Mouse (Mus musculus) limb, embryonic 15.5 days (tissue): ENCODE data around the gene Spp2. TPM values are rescaled to one million over a fixed set of nuclear protein-coding genes. Genes with fewer than 3 reads are reported as not detected.

Source experiments
- ATAC-seq: fragments of 200-750 bp; cut with Nextera tagmentation; 2 replicates; pipeline ENCODE4 v1.8.0; 2017; ENCODE audit warnings: low read depth, moderate TSS enrichment; ENCODE audit not compliant: insufficient number of reproducible peaks, low FRiP score, low TSS enrichment
- H3K27ac ChIP-seq: fragments of 300-500 bp; sonication (generic); 2 replicates; pipeline ENCODE4 v1.5.1; 2015; ENCODE audit warnings: moderate library complexity, mild to moderate bottlenecking, inconsistent platforms
- H3K27me3 ChIP-seq: fragments of 300-500 bp; sonication (generic); 2 replicates; pipeline ENCODE4 v1.6.1; 2015; ENCODE audit warnings: inconsistent platforms
- H3K36me3 ChIP-seq: fragments of 300-500 bp; sonication (generic); 2 replicates; pipeline ENCODE4 v1.6.1; 2015; ENCODE audit warnings: inconsistent platforms
- H3K4me1 ChIP-seq: fragments of 300-500 bp; sonication (generic); 2 replicates; pipeline ENCODE4 v1.6.1; 2015; ENCODE audit warnings: inconsistent platforms
- H3K4me2 ChIP-seq: fragments of 300-500 bp; sonication (generic); 2 replicates; pipeline ENCODE4 v1.6.1; 2015; ENCODE audit warnings: mild to moderate bottlenecking, inconsistent platforms
- H3K4me3 ChIP-seq: fragments of 300-500 bp; sonication (generic); 2 replicates; pipeline ENCODE4 v1.5.1; 2015; ENCODE audit warnings: mild to moderate bottlenecking, inconsistent platforms
- H3K9ac ChIP-seq: fragments of 300-500 bp; sonication (generic); 2 replicates; pipeline ENCODE4 v1.6.1; 2015; ENCODE audit warnings: inconsistent platforms
- H3K9me3 ChIP-seq: fragments of 300-500 bp; sonication (generic); 2 replicates; pipeline ENCODE4 v1.6.1; 2016; ENCODE audit warnings: inconsistent platforms
- WGBS: fragments of 180-500 bp; shearing (Covaris S2); methylation state at CpG from one replicate; pipeline ENCODE4 v1.1.7; 2015; 5-methylcytosine and 5-hydroxymethylcytosine counted together
- polyA plus RNA-seq: library from polyadenylated mRNA; unstranded; fragments of >200 nt; fragmentation: Nextera tagmentation; extraction: Ambion mirVana; gene quantifications from 2 replicates; pipeline ENCODE4 v1.2.1, GENCODE M21; 2015

Gene Spp2
- polyA plus RNA-seq, 1 experiment from 2014 or later = 0.54 TPM

- H3K27ac ChIP-seq = no peak overlapping the region
- no peak overlapping the region for H3K9ac ChIP-seq
- no peaks in the 10 kb centered on the region for H3K36me3 ChIP-seq
- 73% methylated on average over 2 of the region's 2 CpGs for WGBS
- H3K4me1 ChIP-seq = no peaks in the 10 kb centered on the region
- H3K4me3 ChIP-seq = no peak overlapping the region
- H3K27me3 ChIP-seq = no peaks in the 10 kb centered on the region
- no peaks in the 10 kb centered on the region for H3K9me3 ChIP-seq
- no peak overlapping the region for H3K4me2 ChIP-seq
- no peak for ATAC-seq
Measured at GRCm38 (mm10) chr1:88418943-88419342, 12.2 kb downstream of the Spp2 start.

DNA sequence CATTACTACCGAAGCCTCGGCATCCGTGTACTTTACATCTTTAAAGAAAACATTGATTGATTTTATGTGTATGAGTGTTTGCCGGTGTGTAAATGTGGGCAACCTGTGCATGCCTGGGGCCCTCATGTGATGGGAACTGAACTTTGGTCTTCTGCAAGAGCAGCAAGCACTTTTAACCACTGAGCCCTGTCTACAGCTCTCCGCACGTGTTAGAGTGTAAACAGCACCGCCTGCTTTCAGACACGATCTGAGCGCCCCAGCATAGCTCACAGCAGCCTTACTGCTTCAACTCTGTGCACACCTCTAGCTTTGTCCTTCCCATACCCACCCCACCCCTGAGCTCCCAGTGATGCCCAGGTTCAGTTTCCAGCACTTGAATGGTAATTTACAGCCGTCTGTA lies 15.3 kb downstream of the Spp2 start:
- Histone ChIP-seq H3K4me2 (no peak overlapping the region), H3K27ac (peak overlapping the region; percentile 27; the same call in 1 of the 2 replicates), H3K36me3 (no peaks in the 10 kb centered on the region), H3K27me3 (peaks cover 6% of the 10 kb centered on the region; the same call in 1 of the 2 replicates), H3K4me3 (no peak overlapping the region), H3K4me1 (peaks cover 2% of the 10 kb centered on the region; the same call in 1 of the 2 replicates), H3K9me3 (no peaks in the 10 kb centered on the region), H3K9ac (no peak overlapping the region)
- WGBS = 77% methylated on average over 10 of the region's 10 CpGs
- ATAC-seq = no peak

DNA sequence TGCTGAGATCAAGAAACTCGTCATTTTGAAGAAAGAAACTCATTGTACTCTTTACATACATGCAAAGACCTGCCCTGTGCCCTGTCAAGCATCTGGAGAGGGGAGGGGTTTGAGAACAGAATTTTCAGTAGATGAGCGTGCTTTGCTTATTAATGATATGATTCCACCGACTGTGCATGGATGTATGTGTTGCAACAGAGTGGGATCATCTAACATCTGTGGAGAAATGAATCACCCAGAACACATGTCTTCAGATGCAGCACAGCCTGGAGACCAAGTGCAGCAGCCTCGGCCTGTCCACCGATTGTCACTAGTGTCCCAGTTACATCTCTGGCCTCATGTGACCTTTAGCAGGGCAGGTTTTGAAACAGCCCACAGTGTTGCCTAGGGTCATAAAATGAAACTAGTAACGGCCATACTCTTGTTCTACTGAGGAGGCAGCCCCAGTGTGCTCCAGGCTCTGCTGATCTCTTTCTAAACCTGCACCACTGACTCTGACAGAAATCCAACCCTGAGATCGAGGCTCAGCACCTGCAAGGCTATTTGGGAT lies 16.2 kb downstream of the Spp2 start:
- no peak overlapping the region for H3K9ac ChIP-seq
- peaks cover 6% of the 10 kb centered on the region; the same call in 1 of the 2 replicates for H3K27me3 ChIP-seq
- no peak overlapping the region for H3K4me3 ChIP-seq
- no peaks in the 10 kb centered on the region for H3K36me3 ChIP-seq
- no peaks in the 10 kb centered on the region for H3K9me3 ChIP-seq
- no peak for ATAC-seq
- no peak overlapping the region for H3K27ac ChIP-seq
- no peak overlapping the region for H3K4me2 ChIP-seq
- peaks cover 2% of the 10 kb centered on the region; the same call in 1 of the 2 replicates for H3K4me1 ChIP-seq
- WGBS = 50% methylated on average over 7 of the region's 7 CpGs

DNA sequence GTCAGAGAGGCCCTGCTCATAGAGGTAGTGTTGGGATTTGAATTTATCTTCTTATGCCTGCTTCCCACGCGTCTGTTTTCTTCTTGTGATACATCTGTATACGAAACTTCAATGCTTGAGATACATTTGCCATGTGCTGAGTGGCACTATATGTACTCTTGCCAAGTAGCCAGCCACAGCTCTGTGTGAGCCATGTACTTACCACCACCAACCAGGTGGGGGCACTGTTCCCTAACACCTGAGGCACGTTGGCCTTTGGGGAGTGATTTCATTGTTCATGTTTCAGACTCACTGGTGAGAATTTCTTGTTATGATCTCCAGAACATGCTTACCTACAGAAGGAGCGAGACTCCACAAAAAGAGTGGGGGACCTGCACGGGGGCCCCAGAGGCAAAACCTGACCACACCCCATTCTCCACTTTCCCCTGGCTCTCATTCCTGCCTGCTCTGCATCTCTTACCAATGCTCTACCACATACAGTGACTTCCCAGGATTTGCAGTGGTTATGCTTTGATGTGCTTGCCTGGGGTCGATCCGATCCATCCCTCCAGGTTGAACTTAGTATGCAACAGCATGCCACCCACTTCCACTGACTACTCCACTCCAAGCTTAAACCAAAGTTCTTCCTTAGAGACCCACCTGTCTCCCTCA lies 18.0 kb downstream of the Spp2 start:
- 18% methylated on average over 8 of the region's 8 CpGs for WGBS

DNA sequence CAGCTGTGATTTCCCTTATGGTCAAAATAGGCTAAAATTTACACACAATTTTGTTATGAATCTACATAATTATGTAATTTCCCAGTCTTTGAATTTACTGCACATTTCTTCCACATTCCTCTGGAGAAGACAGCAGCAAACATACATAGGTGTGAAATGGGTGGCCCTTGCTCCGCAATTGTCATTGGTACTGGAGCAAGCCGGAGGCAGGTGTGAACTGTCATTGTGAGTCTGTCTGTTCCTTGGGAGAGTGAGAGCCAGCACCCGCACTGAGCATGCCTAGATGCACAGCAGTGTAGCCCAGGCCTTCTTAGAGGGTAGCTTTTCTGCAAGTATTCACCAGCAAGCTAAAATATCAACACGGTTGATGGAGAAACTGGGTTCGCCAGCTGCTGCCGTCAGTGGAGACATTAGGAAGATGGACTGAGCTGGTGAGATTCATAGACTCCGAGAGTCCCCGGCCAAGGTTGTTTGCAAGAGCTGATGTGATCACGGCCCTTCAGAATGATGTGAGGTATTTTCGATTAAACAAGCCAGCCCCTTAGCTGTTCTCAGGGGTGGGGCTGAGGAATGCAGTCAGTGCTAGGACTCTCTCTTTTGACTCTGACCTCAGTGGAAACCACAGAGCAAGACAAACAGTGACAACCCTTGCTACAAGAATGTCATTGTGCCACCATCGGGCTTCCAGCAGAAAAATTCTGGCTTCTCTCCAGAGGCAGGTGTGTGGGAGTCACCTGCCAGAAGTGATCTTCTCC lies 21.4 kb downstream of the Spp2 start:
- ATAC-seq = no peak
- WGBS = 77% methylated on average over 11 of the region's 11 CpGs
- H3K4me1 ChIP-seq = peaks cover 2% of the 10 kb centered on the region; the same call in 1 of the 2 replicates

More for the DNA sequence above, 18.0 kb downstream of the Spp2 start:
- ATAC-seq = no peak
- Histone ChIP-seq H3K27me3 (peaks cover 6% of the 10 kb centered on the region; the same call in 1 of the 2 replicates), H3K4me1 (peaks cover 2% of the 10 kb centered on the region; the same call in 1 of the 2 replicates), H3K4me3 (no peak overlapping the region), H3K9me3 (no peaks in the 10 kb centered on the region), H3K4me2 (no peak overlapping the region), H3K27ac (no peak overlapping the region), H3K36me3 (no peaks in the 10 kb centered on the region), H3K9ac (no peak overlapping the region)

DNA sequence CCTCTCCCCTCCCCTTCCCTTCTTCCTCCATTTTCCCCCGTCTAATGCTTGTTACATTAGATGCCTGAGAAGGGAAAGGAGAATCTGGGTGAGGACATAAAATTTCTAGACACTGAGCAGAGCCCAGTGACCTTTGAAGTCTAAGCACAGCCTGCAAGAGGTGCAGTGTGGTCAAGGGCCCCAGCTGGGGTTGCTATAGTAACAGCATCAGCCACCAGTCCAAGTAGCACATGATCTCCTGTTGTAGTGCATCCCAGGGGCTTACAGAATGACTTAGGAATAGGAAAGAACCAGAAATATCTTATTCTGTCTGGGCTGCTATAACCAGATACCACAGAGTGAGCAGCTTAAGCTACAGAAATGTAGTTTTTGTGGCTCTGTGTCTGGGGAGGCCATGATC lies 22.7 kb downstream of the Spp2 start:
- Histone ChIP-seq H3K4me1 (peaks cover 2% of the 10 kb centered on the region; the same call in 1 of the 2 replicates), H3K4me2 (no peak overlapping the region), H3K9ac (no peak overlapping the region), H3K27me3 (peaks cover 6% of the 10 kb centered on the region; the same call in 1 of the 2 replicates), H3K27ac (no peak overlapping the region), H3K4me3 (no peak overlapping the region), H3K9me3 (no peaks in the 10 kb centered on the region), H3K36me3 (no peaks in the 10 kb centered on the region)
- WGBS = 32% methylated on average over 1 of the region's 1 CpGs
- no peak for ATAC-seq

More for the DNA sequence above, 21.4 kb downstream of the Spp2 start:
- Histone ChIP-seq H3K9ac (no peak overlapping the region), H3K9me3 (no peaks in the 10 kb centered on the region), H3K27me3 (peaks cover 6% of the 10 kb centered on the region; the same call in 1 of the 2 replicates), H3K27ac (no peak overlapping the region), H3K36me3 (no peaks in the 10 kb centered on the region), H3K4me2 (no peak overlapping the region), H3K4me3 (no peak overlapping the region)

DNA sequence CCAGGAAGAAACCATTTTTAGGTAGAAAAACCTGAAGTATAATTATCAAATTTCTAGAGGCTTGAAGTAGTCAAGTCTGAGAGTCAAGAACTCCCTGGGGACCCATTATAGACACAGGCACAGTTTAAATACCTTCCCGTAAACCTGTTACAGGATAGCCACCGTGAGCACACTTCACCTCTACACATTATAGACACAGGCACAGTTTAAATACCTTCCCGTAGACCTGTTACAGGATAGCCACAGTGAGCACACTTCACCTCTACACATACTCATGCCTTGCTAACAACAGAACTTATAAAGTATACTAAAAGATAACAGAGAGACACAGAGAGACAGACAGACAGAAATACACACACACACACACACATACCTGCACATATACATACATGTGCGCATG lies 24.5 kb downstream of the Spp2 start:
- H3K27ac ChIP-seq = no peak overlapping the region
- H3K36me3 ChIP-seq = no peaks in the 10 kb centered on the region
- no peaks in the 10 kb centered on the region for H3K4me1 ChIP-seq
- H3K4me2 ChIP-seq = no peak overlapping the region
- WGBS = 59% methylated on average over 4 of the region's 4 CpGs
- no peak for ATAC-seq
- no peaks in the 10 kb centered on the region for H3K9me3 ChIP-seq
- no peaks in the 10 kb centered on the region for H3K27me3 ChIP-seq
- no peak overlapping the region for H3K4me3 ChIP-seq
- H3K9ac ChIP-seq = no peak overlapping the region

DNA sequence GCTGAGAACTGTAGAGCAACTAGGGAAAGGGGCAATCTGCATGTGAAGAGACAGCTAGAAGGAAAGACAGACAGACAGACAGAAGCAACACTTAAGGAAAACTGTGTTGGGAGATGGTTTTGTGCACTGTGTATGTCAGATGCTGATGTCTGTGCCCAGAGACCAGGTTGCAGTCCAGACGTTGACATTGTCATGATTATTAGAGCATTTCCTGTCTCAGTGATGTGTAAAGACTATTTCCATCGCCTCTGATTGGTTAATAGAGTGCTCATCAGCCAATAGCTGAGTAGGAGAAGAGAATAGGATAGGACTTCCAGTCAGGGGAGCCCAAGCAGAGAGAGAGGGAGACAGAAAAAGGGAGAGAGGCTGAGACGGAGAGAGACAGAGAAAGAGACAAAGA lies 25.8 kb downstream of the Spp2 start:
- 37% methylated on average over 3 of the region's 3 CpGs for WGBS
- no peaks in the 10 kb centered on the region for H3K36me3 ChIP-seq
- peaks cover 7% of the 10 kb centered on the region; the same call in 1 of the 2 replicates for H3K4me1 ChIP-seq
- ATAC-seq = no peak
- no peak overlapping the region for H3K9ac ChIP-seq
- no peak overlapping the region for H3K4me3 ChIP-seq
- H3K9me3 ChIP-seq = no peaks in the 10 kb centered on the region
- H3K27me3 ChIP-seq = no peaks in the 10 kb centered on the region
- no peak overlapping the region for H3K27ac ChIP-seq
- H3K4me2 ChIP-seq = no peak overlapping the region

DNA sequence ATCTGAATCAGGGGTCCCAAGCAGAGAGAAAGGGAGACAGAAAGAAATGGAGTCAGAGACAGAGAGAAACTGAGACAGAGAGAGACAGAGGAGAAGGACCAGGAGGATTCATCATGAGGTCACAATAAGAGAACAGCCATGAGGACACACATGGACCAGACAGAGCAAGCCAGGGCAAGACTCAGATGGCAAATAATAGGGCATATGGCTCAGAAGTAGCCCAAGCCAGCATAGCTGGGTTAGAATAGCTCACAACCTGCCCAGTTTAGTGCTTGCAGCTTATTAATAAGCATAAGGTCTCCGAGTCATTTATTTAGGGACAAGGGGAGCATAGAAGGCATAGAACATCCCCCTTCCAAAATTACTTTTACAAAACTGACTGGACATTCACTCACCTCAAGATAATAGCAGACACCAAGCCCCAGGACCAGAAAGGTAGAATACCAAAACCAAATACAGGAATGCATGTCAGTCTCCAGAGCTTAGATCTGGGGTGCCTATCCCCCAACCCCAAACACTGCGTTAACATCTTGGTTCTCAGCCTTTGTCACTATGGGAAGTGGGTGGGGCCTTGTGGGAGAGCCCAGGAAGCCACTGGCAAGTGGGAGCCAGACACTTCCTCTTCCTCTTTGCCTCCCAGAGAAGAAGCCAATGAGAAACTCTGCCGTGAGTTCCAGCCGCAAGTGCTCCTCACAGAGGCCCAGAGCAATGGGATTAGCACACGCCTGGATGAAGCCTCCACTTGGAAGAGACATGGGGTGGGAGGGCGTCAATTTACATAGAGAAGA lies 26.5 kb downstream of the Spp2 start:
- H3K27me3 ChIP-seq = no peaks in the 10 kb centered on the region
- WGBS = 74% methylated on average over 6 of the region's 6 CpGs
- no peak for ATAC-seq

DNA sequence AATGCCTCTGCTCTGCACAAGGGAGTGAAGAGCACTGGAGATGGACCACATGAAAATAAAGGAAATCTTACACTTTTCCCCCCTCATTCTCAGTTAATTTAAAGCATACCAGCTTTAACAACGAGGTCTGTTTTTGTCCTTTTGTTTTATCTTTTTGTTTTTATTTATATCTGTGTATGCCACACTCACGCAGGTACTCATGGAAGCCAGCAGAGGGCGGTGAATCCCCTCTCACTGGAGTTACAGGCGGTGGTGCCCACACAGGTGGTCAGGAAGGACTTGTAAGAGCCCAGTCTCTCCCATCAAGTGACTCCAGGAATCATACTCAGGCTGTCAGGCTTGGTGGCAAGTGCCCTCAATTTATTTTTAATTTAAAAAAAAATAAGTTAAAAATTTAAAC lies 27.3 kb downstream of the Spp2 start:
- no peaks in the 10 kb centered on the region for H3K36me3 ChIP-seq
- H3K4me3 ChIP-seq = no peak overlapping the region
- no peak overlapping the region for H3K4me2 ChIP-seq
- H3K4me1 ChIP-seq = peaks cover 7% of the 10 kb centered on the region; the same call in 1 of the 2 replicates
- H3K9me3 ChIP-seq = no peaks in the 10 kb centered on the region
- no peaks in the 10 kb centered on the region for H3K27me3 ChIP-seq
- H3K9ac ChIP-seq = no peak overlapping the region
- no peak for ATAC-seq
- H3K27ac ChIP-seq = no peak overlapping the region
- WGBS = 69% methylated on average over 4 of the region's 4 CpGs

More for the DNA sequence above, 26.5 kb downstream of the Spp2 start:
- no peak overlapping the region for H3K4me3 ChIP-seq
- H3K4me1 ChIP-seq = peaks cover 7% of the 10 kb centered on the region; the same call in 1 of the 2 replicates
- H3K27ac ChIP-seq = no peak overlapping the region
- no peak overlapping the region for H3K9ac ChIP-seq
- H3K9me3 ChIP-seq = no peaks in the 10 kb centered on the region
- no peak overlapping the region for H3K4me2 ChIP-seq
- no peaks in the 10 kb centered on the region for H3K36me3 ChIP-seq
